Mouse (Mus musculus) adrenal gland, adult 2 months (tissue): ENCODE measurements at regions not wholly inside any gene's neighbourhood (a gene's known extent, or its start where the extent isn't known, plus 50 kb on each side); places are given as distances from the start of the nearest gene placed in this dataset.
"Not testable (repeated sequence)": the region's sequence is repeated elsewhere in the genome, so short reads cannot be mapped to it uniquely, and the experiment has no call there.

Experiments used
- DNase-seq: peaks from one replicate; pipeline ENCODE4 v3.0.0; 2021

DNA sequence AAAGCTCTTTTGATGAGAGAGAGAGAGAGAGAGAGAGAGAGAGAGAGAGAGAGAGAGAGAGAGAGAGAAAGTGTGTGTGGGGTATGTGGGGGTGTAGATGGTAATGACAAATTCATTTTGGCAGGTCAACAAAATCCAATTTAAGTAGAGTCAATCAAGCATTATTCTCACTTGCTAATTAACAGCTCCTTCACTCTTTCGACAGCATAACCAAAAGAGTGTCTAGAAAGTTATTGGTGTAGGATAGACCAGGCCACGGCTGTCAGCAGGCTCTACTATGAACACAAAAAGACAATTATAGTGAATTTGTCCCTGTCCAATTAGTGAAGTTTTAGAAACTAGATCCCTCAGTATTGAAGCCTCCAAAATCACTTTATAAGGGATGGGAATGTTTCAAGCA lies 378.2 kb downstream of the Pcdh20 start:
- DNase-seq = no peak

DNA sequence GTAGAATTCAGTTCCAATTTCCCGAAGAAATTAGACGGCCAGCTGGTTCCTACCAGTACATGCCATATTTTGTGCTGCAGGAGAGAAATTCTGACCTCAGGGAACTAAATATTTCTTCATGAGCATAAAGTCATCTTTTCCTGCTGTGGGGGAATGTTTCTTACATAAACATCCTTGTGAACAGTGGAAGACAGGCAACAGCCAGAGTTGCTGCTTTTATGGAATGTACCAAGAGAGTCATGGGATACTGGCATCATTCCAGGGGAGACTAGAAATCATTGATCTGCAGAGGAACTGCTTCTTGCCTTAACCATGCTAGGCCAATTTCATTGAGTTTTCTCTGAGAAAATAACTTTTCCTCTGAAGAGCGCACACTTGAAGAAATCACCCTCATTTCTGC lies 386.3 kb downstream of the Pcdh20 start:
- DNase-seq = no peak

DNA sequence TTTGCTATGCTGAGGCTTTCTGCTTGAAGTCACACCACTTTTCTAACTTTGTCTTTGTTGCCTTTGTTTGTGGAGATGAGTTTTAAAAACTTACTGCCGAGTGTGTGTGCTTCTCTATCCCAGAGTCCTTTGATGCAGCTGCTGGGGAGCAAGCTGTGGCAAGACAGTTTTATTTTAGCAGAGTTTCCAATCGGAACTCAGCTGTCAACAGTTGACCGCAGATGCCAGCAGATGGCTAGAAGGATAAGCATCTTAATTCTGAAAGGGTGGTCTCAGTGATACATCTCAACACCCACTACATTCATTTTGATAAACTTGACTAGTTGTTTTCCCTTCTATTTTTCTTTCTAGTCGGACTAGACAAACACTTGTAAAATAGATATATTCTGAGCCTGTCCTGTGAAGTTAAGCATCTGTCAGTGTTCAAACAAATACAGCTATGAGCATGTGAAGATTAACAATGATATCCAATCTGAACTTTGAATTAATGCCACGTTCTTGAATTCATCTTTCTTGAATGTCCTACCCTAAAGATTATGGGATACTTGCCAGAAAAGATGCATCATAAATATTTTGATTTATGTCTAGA lies 398.2 kb downstream of the Pcdh20 start:
- DNase-seq = no peak

DNA sequence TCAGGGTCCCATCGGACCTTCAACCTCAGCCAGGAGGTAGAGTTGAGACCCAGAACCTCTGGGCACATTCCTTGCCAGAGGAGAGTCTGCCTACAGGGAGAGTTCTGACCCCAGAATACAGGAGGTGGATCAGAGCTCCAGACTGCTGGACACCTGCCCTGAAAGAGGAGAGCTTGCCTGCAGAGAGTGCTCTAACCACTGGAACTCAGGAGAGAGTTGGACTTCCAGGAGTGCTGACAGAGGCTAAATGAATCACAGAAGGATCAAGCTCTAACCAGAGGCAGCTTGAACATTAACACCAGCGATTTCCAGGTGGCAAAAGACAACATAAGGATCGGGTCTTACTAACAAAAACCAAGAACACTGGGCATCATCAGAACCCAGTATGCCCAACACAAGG lies 423.6 kb downstream of the Pcdh20 start:
- not testable (repeated sequence) for DNase-seq

DNA sequence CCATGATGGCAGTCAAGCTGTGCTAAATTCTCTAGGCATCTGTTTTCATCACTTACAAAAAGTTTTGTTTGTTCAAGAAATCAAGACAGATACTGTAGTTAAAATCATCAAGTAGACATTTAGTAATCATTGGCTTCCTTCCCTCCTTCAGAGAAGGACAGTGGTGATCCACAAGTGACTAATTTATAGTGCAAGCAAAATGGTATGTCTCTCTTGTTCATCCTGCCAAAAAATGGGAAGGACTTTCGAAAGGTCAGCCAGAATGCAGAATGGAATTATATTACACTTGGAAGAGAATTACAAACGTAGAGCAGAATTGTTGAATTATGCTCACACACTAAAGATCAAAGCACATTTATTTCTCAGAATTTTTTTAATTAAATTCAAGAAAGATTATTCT lies 457.3 kb downstream of the Pcdh20 start:
- peak; percentile 19 for DNase-seq

- DNase-seq = no peak
Observed at GRCm38 (mm10) chr14:88013186-88013585, 458.0 kb downstream of the Pcdh20 start.

DNA sequence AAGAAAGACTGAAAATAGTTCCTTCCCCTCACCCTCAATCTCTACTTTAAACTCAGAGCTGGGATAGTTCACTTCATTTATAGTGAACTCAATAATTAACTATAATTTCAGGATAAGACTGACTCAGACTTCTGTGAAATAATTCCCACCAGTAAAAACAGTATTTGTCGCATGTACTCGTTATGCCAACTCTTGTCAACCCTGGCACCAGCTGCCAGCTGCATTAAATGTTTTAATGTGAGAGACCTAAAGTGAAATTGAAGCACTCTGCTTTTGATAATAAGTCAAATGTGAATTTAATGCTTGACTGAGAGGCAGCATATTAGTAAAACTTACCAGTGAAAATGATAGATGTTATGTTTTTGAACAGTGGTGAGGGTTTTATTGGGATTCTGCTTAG lies 474.6 kb downstream of the Pcdh20 start:
- no peak for DNase-seq
